Mouse (Mus musculus): ENCODE measurements at regions not wholly inside any gene's neighbourhood (a gene's known extent, or its start where the extent isn't known, plus 50 kb on each side); places are given as distances from the start of the nearest gene placed in this dataset.

- Histone ChIP-seq H3K27me3 (ENCODE audit: control insufficient read depth, insufficient read depth, low read length) (no peaks in the 10 kb centered on the region), H3K4me1 (replicated peaks; ENCODE audit: control insufficient read depth, insufficient read depth, low read length) (no peaks in the 10 kb centered on the region), H3K4me3 (ENCODE audit: control insufficient read depth, insufficient read depth, low read length) (no peak overlapping the region), H3K27ac (ENCODE audit: control insufficient read depth, insufficient read depth, low read length) (no peak overlapping the region), H3K36me3 (ENCODE audit: control insufficient read depth, insufficient read depth, low read length) (no peaks in the 10 kb centered on the region)
- TF ChIP-seq CTCF (IDR thresholded peaks at IDR 0.05; ENCODE audit: borderline replicate concordance, control insufficient read depth, extremely low read depth, insufficient read depth, low read length, poor library complexity) (no peak), POLR2A (IDR thresholded peaks at IDR 0.05; ENCODE audit: control insufficient read depth, extremely low read depth, insufficient read depth, low read length, poor library complexity) (no peak)
- DNase-seq, result no peak
- WGBS, result 90% methylated on average over 5 of the region's 5 CpGs
These were observed 703.8 kb downstream of the Inhba start for GRCm38 (mm10) chr13:16715296-16715960.

DNA sequence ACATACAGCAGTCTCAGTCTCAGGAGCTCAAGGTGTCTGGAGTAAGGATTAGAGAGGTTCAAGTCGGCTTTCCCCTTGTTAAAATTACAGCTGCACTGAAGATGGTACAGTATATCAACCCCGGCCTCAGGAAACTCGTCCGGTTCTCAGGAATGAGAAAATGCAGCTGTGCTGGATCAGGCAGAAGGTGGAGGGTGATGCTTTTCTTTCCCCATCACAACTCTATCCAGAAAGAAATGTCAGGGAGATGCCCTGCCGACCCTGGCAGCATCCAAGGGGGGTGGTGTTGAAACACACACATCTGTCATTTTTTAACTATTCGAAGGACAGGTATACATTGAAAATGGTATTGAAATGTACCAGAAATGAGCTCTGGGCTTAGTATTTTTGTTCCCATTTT, 704.7 kb downstream of the Inhba start:
- Histone ChIP-seq H3K36me3 (ENCODE audit: control insufficient read depth, insufficient read depth, low read length) (no peaks in the 10 kb centered on the region), H3K27ac (ENCODE audit: control insufficient read depth, insufficient read depth, low read length) (no peak overlapping the region), H3K27me3 (ENCODE audit: control insufficient read depth, insufficient read depth, low read length) (no peaks in the 10 kb centered on the region), H3K4me3 (ENCODE audit: control insufficient read depth, insufficient read depth, low read length) (no peak overlapping the region), H3K4me1 (replicated peaks; ENCODE audit: control insufficient read depth, insufficient read depth, low read length) (no peaks in the 10 kb centered on the region)
- no peak for TF ChIP-seq CTCF (IDR thresholded peaks at IDR 0.05; ENCODE audit: borderline replicate concordance, control insufficient read depth, extremely low read depth, insufficient read depth, low read length, poor library complexity)
- TF ChIP-seq POLR2A (IDR thresholded peaks at IDR 0.05; ENCODE audit: control insufficient read depth, extremely low read depth, insufficient read depth, low read length, poor library complexity), result no peak
- 87% methylated on average over 6 of the region's 6 CpGs for WGBS
- no peak for DNase-seq

DNA sequence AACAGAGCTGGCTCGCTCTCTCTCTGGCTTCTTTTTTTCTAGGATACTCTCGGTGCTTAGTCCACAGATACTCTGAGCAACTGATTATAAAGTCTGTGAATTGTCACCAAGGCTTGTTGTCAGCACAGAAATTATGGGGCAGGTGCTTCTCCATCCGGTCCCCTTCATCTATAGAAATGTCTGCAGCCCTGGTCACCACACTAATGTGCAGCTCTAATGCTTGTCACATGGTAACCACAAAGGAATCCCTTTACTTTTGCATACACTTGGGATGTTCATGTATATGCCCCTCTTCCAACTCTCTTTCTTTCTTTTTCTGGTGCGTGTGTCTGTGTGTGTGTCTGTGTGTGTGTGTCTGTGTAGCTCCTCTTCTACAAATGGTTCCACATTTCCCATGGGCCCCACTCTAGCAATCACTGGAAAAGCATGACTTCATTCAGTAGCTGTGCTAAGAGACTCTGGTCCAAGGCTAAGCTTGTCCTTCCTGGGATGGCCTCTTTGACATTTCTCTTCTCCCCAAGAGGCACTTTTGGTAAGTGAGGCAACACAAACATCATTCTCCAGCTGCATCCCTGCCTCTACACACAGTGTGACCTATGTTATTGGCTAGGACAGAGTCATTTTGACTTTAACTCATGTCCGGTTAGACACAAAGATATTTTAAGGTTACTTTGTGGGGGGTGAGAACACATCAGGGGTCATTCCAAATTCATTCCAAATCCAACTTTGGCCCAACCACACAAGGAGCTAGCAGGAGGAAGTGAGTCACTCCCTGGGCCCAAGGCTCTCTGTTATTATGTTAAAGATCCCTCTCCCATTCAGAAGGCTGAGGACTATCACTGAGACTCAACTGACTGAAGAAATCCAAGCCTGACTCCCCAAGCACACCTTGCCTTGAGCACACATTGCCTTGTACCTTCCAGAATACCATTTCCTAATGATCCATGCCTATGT, 705.4 kb downstream of the Inhba start:
- Histone ChIP-seq H3K4me3 (ENCODE audit: control insufficient read depth, insufficient read depth, low read length) (no peak overlapping the region), H3K27me3 (ENCODE audit: control insufficient read depth, insufficient read depth, low read length) (no peaks in the 10 kb centered on the region), H3K27ac (ENCODE audit: control insufficient read depth, insufficient read depth, low read length) (no peak overlapping the region), H3K36me3 (ENCODE audit: control insufficient read depth, insufficient read depth, low read length) (no peaks in the 10 kb centered on the region), H3K4me1 (replicated peaks; ENCODE audit: control insufficient read depth, insufficient read depth, low read length) (no peaks in the 10 kb centered on the region)
- TF ChIP-seq CTCF (IDR thresholded peaks at IDR 0.05; ENCODE audit: borderline replicate concordance, control insufficient read depth, extremely low read depth, insufficient read depth, low read length, poor library complexity) (no peak), POLR2A (IDR thresholded peaks at IDR 0.05; ENCODE audit: control insufficient read depth, extremely low read depth, insufficient read depth, low read length, poor library complexity) (no peak)
- no peak for DNase-seq
- whole genome bisulfite sequencing, result 89% methylated on average over 5 of the region's 5 CpGs

DNA sequence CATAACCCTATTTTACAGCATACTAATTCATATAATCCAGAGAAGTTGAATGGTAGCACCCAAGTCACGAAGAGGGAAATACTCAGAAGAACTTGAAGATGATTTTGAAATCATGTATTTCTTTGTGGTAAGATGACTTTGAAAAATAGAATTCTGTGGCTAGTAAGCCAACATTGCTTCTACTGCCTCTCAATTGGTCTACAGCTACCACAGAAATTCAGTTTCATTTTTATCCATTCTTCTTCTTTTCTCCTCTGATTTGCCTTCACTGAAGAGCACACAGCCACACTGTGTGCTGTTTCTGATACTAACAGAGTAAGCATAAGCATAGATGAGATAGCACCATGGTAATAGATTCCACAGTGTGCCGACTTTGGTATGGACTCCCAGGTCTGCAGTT, 708.4 kb downstream of the Inhba start:
- TF ChIP-seq CTCF (IDR thresholded peaks at IDR 0.05; ENCODE audit: borderline replicate concordance, control insufficient read depth, extremely low read depth, insufficient read depth, low read length, poor library complexity), result no peak
- TF ChIP-seq POLR2A (IDR thresholded peaks at IDR 0.05; ENCODE audit: control insufficient read depth, extremely low read depth, insufficient read depth, low read length, poor library complexity), result no peak
- Histone ChIP-seq H3K4me1 (replicated peaks; ENCODE audit: control insufficient read depth, insufficient read depth, low read length) (no peaks in the 10 kb centered on the region), H3K36me3 (ENCODE audit: control insufficient read depth, insufficient read depth, low read length) (no peaks in the 10 kb centered on the region), H3K27me3 (ENCODE audit: control insufficient read depth, insufficient read depth, low read length) (no peaks in the 10 kb centered on the region), H3K27ac (ENCODE audit: control insufficient read depth, insufficient read depth, low read length) (no peak overlapping the region), H3K4me3 (ENCODE audit: control insufficient read depth, insufficient read depth, low read length) (no peak overlapping the region)
- no peak for DNase-seq
- WGBS, result 71% methylated on average over 2 of the region's 2 CpGs

GRCm38 (mm10) chr13:16725350-16725749, 713.7 kb downstream of the Inhba start:
- H3K27ac ChIP-seq (ENCODE audit: control insufficient read depth, insufficient read depth, low read length), result no peak overlapping the region
- no peaks in the 10 kb centered on the region for H3K27me3 ChIP-seq (ENCODE audit: control insufficient read depth, insufficient read depth, low read length)
- WGBS, result 94% methylated on average over 5 of the region's 5 CpGs

DNA sequence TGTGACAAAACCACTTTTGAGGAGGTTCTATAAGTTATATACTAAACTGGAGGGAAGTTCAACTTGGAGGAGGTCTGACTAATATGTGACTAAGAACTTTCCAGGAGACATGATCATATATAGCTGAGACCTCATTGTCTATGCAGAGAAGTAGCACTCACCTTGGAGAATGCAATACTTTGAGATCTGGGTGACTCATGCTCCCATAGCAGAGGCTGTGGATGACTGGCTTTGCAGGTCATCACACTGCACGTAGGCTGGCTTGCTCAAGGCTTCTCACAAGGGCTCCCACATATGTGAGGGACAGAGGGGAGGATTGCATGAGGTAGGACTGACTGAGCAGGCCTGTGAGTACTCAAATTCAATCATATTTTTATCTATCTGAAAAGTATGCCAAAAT, 726.7 kb downstream of the Inhba start:
- H3K27me3 ChIP-seq (ENCODE audit: control insufficient read depth, insufficient read depth, low read length), result no peaks in the 10 kb centered on the region
- H3K36me3 ChIP-seq (ENCODE audit: control insufficient read depth, insufficient read depth, low read length), result no peaks in the 10 kb centered on the region
- no peak overlapping the region for H3K27ac ChIP-seq (ENCODE audit: control insufficient read depth, insufficient read depth, low read length)
- WGBS, result 96% methylated on average over 1 of the region's 1 CpGs
- TF ChIP-seq POLR2A (IDR thresholded peaks at IDR 0.05; ENCODE audit: control insufficient read depth, extremely low read depth, insufficient read depth, low read length, poor library complexity) (no peak), CTCF (IDR thresholded peaks at IDR 0.05; ENCODE audit: borderline replicate concordance, control insufficient read depth, extremely low read depth, insufficient read depth, low read length, poor library complexity) (no peak)
- no peak overlapping the region for H3K4me3 ChIP-seq (ENCODE audit: control insufficient read depth, insufficient read depth, low read length)
- H3K4me1 ChIP-seq (replicated peaks; ENCODE audit: control insufficient read depth, insufficient read depth, low read length), result no peaks in the 10 kb centered on the region
- DNase-seq, result no peak

More at GRCm38 (mm10) chr13:16725350-16725749, 713.7 kb downstream of the Inhba start:
- Histone ChIP-seq H3K36me3 (ENCODE audit: control insufficient read depth, insufficient read depth, low read length) (no peaks in the 10 kb centered on the region), H3K4me3 (ENCODE audit: control insufficient read depth, insufficient read depth, low read length) (no peak overlapping the region), H3K4me1 (replicated peaks; ENCODE audit: control insufficient read depth, insufficient read depth, low read length) (no peaks in the 10 kb centered on the region)
- TF ChIP-seq CTCF (IDR thresholded peaks at IDR 0.05; ENCODE audit: borderline replicate concordance, control insufficient read depth, extremely low read depth, insufficient read depth, low read length, poor library complexity), result no peak
- no peak for DNase-seq

Data from thymus, adult 2 months (tissue).